Mouse (Mus musculus): Measurements from ENCODE around the gene Sec23b. TPM values are rescaled to one million over a fixed set of nuclear protein-coding genes. Genes with fewer than 3 reads are reported as not detected.

Gene Sec23b
- polyA plus RNA-seq, 1 experiment from 2014 or later, result 103 TPM

DNA sequence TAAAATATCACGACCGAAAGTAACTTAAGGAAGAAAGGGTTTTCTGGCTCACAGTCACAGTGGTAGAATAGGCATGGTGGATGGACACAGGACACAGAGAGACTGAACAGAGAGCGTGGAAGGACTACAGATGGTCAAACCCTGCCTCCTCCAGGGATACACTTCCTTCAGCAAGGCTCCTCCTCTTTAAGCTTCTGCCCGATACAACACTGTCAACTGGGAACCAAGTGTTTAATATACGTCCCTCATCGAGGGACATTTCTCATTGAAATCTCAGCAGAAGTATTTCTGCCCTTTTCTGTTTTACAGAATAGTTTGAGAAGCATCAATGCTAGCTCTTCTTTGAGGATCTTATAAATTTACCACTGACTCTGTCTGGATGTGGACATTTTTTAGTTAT, 57.9 kb downstream of the Sec23b start:
- no peak for DNase-seq (ENCODE audit: low spot score)

DNA sequence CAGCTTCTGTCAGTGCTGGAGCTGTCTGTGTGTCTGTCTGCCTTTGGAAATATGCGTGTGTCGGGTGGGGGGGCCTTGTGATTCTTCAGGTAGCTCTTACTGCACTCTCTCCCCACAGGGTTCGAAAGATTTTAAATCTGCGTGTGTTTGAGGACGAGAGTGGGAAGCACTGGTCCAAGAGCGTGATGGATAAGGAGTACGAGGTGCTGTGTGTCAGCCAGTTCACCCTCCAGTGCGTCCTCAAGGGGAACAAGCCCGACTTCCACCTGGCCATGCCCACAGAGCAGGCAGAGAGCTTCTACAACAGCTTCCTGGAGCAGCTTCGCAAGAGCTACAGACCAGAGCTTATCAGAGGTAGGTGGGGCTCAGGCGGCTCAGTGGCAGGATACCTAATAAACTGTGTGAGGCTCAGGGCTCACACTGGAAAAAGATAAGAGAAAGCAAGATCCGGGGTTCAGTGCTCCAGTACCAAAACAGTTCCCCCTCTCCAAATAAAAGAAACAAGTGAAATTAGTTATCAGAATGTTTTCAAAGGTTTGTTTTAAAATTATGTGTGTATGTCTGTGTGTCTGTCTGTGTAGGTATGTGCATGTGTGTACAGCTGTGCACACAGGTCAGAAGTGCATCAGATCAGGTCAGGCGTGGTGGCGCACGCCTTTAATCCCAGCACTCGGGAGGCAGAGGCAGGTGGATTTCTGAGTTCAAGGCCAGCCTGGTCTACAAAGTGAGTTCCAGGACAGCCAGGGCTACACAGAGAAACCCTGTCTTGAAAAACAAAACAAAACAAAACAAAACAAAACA, 61.2 kb downstream of the Sec23b start:
- DNase-seq (ENCODE audit: low spot score), result no peak
- Histone ChIP-seq H3K9ac (replicated peaks; ENCODE audit: low read length) (no peak overlapping the region), H3K36me3 (replicated peaks; ENCODE audit: control insufficient read depth, insufficient read depth, low read depth, low read length) (no peaks in the 10 kb centered on the region), H3K4me2 (ENCODE audit: low read depth, low read length) (no peak overlapping the region), H3K27ac (replicated peaks; ENCODE audit: low read depth, low read length) (no peak overlapping the region), H3K9me3 (replicated peaks; ENCODE audit: control insufficient read depth, low read length) (no peaks in the 10 kb centered on the region), H3K4me1 (ENCODE audit: control insufficient read depth, insufficient read depth, low read length) (no peaks in the 10 kb centered on the region), H3K4me3 (ENCODE audit: low read depth, low read length) (no peak overlapping the region), H3K27me3 (ENCODE audit: control insufficient read depth, insufficient read depth, low read length) (no peaks in the 10 kb centered on the region)
- WGBS, result 89% methylated on average over 16 of the region's 16 CpGs
- no peak for ATAC-seq (replicated peaks; ENCODE audit: insufficient number of reproducible peaks, low FRiP score, low TSS enrichment, low read depth)

More for the DNA sequence above, 57.9 kb downstream of the Sec23b start:
- no peak for ATAC-seq (replicated peaks; ENCODE audit: insufficient number of reproducible peaks, low FRiP score, low TSS enrichment, low read depth)
- Histone ChIP-seq H3K4me3 (ENCODE audit: low read depth, low read length) (no peak overlapping the region), H3K36me3 (replicated peaks; ENCODE audit: control insufficient read depth, insufficient read depth, low read depth, low read length) (no peaks in the 10 kb centered on the region), H3K27me3 (ENCODE audit: control insufficient read depth, insufficient read depth, low read length) (no peaks in the 10 kb centered on the region), H3K9ac (replicated peaks; ENCODE audit: low read length) (no peak overlapping the region), H3K27ac (replicated peaks; ENCODE audit: low read depth, low read length) (no peak overlapping the region), H3K4me2 (ENCODE audit: low read depth, low read length) (no peak overlapping the region), H3K4me1 (ENCODE audit: control insufficient read depth, insufficient read depth, low read length) (no peaks in the 10 kb centered on the region), H3K9me3 (replicated peaks; ENCODE audit: control insufficient read depth, low read length) (no peaks in the 10 kb centered on the region)
- 94% methylated on average over 6 of the region's 6 CpGs for WGBS

DNA sequence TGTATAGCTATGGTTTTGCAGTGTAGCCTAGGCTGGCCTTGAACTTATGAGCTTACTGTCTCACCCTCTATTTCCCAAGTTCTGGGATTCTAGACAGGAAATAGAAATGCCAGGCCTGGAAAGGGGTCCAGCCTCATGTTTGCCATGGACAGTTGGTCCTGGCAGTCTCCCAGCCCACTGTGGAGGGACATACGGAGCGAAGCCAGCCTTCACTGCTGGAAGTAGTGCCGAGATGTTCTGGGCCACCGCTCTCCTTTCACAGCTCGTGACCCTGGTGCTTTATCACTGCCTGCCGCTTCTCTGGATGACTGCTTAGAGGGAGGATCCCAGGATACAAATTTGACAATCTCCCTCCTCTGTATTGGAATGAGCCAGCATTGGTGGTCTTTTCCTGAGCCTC, 65.5 kb downstream of the Sec23b start:
- no peak overlapping the region for H3K9ac ChIP-seq (replicated peaks; ENCODE audit: low read length)
- no peaks in the 10 kb centered on the region for H3K27me3 ChIP-seq (ENCODE audit: control insufficient read depth, insufficient read depth, low read length)
- no peaks in the 10 kb centered on the region for H3K9me3 ChIP-seq (replicated peaks; ENCODE audit: control insufficient read depth, low read length)
- H3K4me2 ChIP-seq (ENCODE audit: low read depth, low read length), result no peak overlapping the region
- DNase-seq (ENCODE audit: low spot score) (no peak), ATAC-seq (replicated peaks; ENCODE audit: insufficient number of reproducible peaks, low FRiP score, low TSS enrichment, low read depth) (no peak)
- H3K4me1 ChIP-seq (ENCODE audit: control insufficient read depth, insufficient read depth, low read length), result no peaks in the 10 kb centered on the region
- H3K27ac ChIP-seq (replicated peaks; ENCODE audit: low read depth, low read length), result no peak overlapping the region
- WGBS, result 81% methylated on average over 6 of the region's 6 CpGs
- no peaks in the 10 kb centered on the region for H3K36me3 ChIP-seq (replicated peaks; ENCODE audit: control insufficient read depth, insufficient read depth, low read depth, low read length)
- no peak overlapping the region for H3K4me3 ChIP-seq (ENCODE audit: low read depth, low read length)

DNA sequence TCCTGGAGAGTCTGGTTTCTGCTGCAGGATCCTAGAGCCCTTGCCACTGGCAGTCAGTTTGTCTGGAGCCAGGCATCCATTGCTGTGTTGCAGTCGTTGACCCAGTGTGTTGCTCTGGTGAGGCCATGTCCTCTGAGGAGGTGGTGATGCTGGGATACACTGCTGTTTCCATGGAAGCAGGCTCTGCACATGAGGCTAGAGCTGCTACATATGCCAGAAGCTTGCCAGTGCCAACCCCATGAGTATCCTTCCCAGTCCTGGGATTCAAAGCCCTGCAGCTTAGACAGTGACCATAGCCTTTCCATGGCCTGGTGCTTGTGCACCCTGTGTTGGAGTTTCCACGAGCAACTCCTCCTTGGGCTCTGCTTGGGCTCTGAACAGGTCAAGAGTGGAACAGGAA, 77.5 kb downstream of the Sec23b start:
- H3K4me1 ChIP-seq (ENCODE audit: control insufficient read depth, insufficient read depth, low read length), result no peaks in the 10 kb centered on the region
- ATAC-seq (replicated peaks; ENCODE audit: insufficient number of reproducible peaks, low FRiP score, low TSS enrichment, low read depth) (0 out of 2 replicates have a peak, but pooled peaks have one; percentile 39), DNase-seq (ENCODE audit: low spot score) (no peak)
- no peaks in the 10 kb centered on the region for H3K36me3 ChIP-seq (replicated peaks; ENCODE audit: control insufficient read depth, insufficient read depth, low read depth, low read length)
- H3K27ac ChIP-seq (replicated peaks; ENCODE audit: low read depth, low read length), result no peak overlapping the region
- WGBS, result 88% methylated on average over 2 of the region's 2 CpGs
- no peaks in the 10 kb centered on the region for H3K27me3 ChIP-seq (ENCODE audit: control insufficient read depth, insufficient read depth, low read length)
- no peaks in the 10 kb centered on the region for H3K9me3 ChIP-seq (replicated peaks; ENCODE audit: control insufficient read depth, low read length)
- no peak overlapping the region for H3K4me2 ChIP-seq (ENCODE audit: low read depth, low read length)
- no peak overlapping the region for H3K4me3 ChIP-seq (ENCODE audit: low read depth, low read length)
- no peak overlapping the region for H3K9ac ChIP-seq (replicated peaks; ENCODE audit: low read length)

DNA sequence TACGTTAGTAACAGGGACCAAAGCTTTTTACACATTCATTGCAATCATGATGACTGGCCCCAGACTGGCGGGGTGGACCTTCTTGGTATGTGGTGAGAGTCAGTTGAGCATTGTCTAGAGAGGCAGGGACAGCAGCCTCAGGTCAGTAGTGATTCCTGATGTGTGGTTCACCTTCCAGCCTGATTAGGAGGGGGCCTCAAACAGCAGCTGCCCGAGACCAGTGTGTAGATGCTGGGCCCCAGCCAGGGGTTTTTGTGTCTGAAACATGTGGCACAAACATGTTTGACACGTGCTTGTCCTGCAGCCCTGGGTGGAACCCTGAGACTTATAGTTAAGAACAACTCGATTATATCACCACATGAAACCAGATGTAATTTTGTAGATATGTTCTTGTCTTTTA, 78.2 kb downstream of the Sec23b start:
- no peak for ATAC-seq (replicated peaks; ENCODE audit: insufficient number of reproducible peaks, low FRiP score, low TSS enrichment, low read depth)
- Histone ChIP-seq H3K4me2 (ENCODE audit: low read depth, low read length) (no peak overlapping the region), H3K4me3 (ENCODE audit: low read depth, low read length) (no peak overlapping the region), H3K4me1 (ENCODE audit: control insufficient read depth, insufficient read depth, low read length) (no peaks in the 10 kb centered on the region), H3K27me3 (ENCODE audit: control insufficient read depth, insufficient read depth, low read length) (no peaks in the 10 kb centered on the region), H3K27ac (replicated peaks; ENCODE audit: low read depth, low read length) (no peak overlapping the region), H3K9ac (replicated peaks; ENCODE audit: low read length) (no peak overlapping the region), H3K9me3 (replicated peaks; ENCODE audit: control insufficient read depth, low read length) (no peaks in the 10 kb centered on the region), H3K36me3 (replicated peaks; ENCODE audit: control insufficient read depth, insufficient read depth, low read depth, low read length) (no peaks in the 10 kb centered on the region)
- WGBS, result 64% methylated on average over 5 of the region's 5 CpGs
- DNase-seq (ENCODE audit: low spot score), result no peak

DNA sequence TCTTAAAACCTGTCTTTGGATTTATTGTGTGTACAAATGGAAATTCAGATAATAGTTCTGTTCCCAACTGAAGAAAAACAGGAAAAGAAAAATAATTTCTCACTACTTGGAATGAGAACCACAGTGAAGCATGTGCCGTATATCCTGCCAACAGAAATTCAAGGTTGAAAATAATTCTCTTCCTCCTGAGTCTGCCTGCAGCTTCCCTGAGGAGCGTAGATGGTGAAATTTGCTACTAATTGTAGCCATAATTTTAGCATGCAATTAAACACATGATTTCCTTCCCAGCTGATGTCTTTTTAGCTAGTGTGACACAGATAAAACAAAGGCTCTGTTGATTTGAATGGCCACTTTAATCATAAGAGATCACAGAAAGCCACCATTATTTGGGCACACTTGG, 78.7 kb downstream of the Sec23b start:
- H3K36me3 ChIP-seq (replicated peaks; ENCODE audit: control insufficient read depth, insufficient read depth, low read depth, low read length), result no peaks in the 10 kb centered on the region
- no peaks in the 10 kb centered on the region for H3K9me3 ChIP-seq (replicated peaks; ENCODE audit: control insufficient read depth, low read length)
- no peak overlapping the region for H3K27ac ChIP-seq (replicated peaks; ENCODE audit: low read depth, low read length)
- no peaks in the 10 kb centered on the region for H3K27me3 ChIP-seq (ENCODE audit: control insufficient read depth, insufficient read depth, low read length)
- H3K4me3 ChIP-seq (ENCODE audit: low read depth, low read length), result no peak overlapping the region
- H3K9ac ChIP-seq (replicated peaks; ENCODE audit: low read length), result no peak overlapping the region
- 73% methylated on average over 2 of the region's 2 CpGs for WGBS
- no peak overlapping the region for H3K4me2 ChIP-seq (ENCODE audit: low read depth, low read length)
- no peaks in the 10 kb centered on the region for H3K4me1 ChIP-seq (ENCODE audit: control insufficient read depth, insufficient read depth, low read length)
- DNase-seq (ENCODE audit: low spot score), result no peak
- ATAC-seq (replicated peaks; ENCODE audit: insufficient number of reproducible peaks, low FRiP score, low TSS enrichment, low read depth), result no peak

DNA sequence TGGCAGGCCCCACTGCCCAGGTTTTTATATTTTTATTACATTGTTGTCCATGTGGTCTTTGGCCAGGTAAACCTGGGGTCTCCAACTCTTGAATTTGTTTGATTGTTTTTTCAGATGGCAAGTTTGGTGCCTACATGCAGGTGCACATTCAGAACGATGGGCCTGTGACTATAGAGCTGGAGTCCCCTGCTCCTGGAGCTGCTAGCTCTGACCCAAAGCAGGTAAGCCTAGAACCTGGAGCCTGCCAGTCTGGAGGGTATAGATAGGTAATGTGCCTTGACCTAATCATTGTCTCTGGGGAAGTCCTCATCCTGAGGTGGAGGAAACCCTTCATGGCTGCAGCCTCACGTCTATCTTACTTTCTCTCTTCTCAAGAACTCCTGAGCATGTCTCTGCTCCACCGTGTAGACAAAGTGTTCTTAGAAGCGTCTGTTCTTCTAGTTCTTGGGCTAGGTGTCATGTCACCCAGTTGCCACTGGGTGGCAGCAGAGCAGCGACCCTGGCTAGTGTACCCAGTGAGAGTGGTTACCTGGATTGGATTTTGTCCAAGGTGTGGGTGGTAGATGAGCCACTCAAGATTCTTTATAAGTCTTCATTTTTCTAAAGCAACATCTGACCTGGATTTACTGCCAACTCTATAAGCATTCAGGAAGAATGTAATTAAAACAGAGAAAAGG, 79.8 kb downstream of the Sec23b start:
- no peak overlapping the region for H3K27ac ChIP-seq (replicated peaks; ENCODE audit: low read depth, low read length)
- H3K4me3 ChIP-seq (ENCODE audit: low read depth, low read length), result no peak overlapping the region
- WGBS, result 24% methylated on average over 5 of the region's 5 CpGs
- ATAC-seq (replicated peaks; ENCODE audit: insufficient number of reproducible peaks, low FRiP score, low TSS enrichment, low read depth) (0 out of 2 replicates have a peak, but pooled peaks have one; percentile 11), DNase-seq (ENCODE audit: low spot score) (peak; percentile 73)
- H3K4me1 ChIP-seq (ENCODE audit: control insufficient read depth, insufficient read depth, low read length), result no peaks in the 10 kb centered on the region
- H3K36me3 ChIP-seq (replicated peaks; ENCODE audit: control insufficient read depth, insufficient read depth, low read depth, low read length), result no peaks in the 10 kb centered on the region
- no peak overlapping the region for H3K4me2 ChIP-seq (ENCODE audit: low read depth, low read length)
- H3K9me3 ChIP-seq (replicated peaks; ENCODE audit: control insufficient read depth, low read length), result no peaks in the 10 kb centered on the region
- no peak overlapping the region for H3K9ac ChIP-seq (replicated peaks; ENCODE audit: low read length)
- H3K27me3 ChIP-seq (ENCODE audit: control insufficient read depth, insufficient read depth, low read length), result no peaks in the 10 kb centered on the region

DNA sequence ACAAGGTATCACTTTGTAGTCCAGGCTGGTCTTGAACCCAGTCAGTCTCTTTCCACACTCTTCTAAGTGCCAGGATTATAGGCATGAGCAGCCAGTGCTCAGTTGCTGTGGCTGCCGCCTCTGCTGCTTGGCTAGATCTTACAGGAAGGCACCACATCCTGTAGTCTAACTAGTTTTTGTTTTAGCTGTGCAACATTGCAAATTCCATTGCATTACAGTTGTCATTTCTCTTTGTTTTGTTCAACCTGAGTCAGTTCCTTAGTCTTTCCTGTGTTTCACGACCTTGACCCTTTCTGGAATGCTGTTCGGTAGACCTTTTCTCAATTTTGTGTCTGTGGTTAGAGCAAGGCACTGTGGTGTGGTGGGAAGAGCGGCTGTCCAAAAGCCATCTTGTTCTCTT, 81.2 kb downstream of the Sec23b start:
- no peak overlapping the region for H3K27ac ChIP-seq (replicated peaks; ENCODE audit: low read depth, low read length)
- ATAC-seq (replicated peaks; ENCODE audit: insufficient number of reproducible peaks, low FRiP score, low TSS enrichment, low read depth) (no peak), DNase-seq (ENCODE audit: low spot score) (no peak)
- H3K4me1 ChIP-seq (ENCODE audit: control insufficient read depth, insufficient read depth, low read length), result no peaks in the 10 kb centered on the region
- no peak overlapping the region for H3K4me3 ChIP-seq (ENCODE audit: low read depth, low read length)
- no peaks in the 10 kb centered on the region for H3K9me3 ChIP-seq (replicated peaks; ENCODE audit: control insufficient read depth, low read length)
- H3K36me3 ChIP-seq (replicated peaks; ENCODE audit: control insufficient read depth, insufficient read depth, low read depth, low read length), result no peaks in the 10 kb centered on the region
- no peak overlapping the region for H3K4me2 ChIP-seq (ENCODE audit: low read depth, low read length)
- WGBS, result 80% methylated on average over 4 of the region's 4 CpGs
- no peak overlapping the region for H3K9ac ChIP-seq (replicated peaks; ENCODE audit: low read length)
- H3K27me3 ChIP-seq (ENCODE audit: control insufficient read depth, insufficient read depth, low read length), result no peaks in the 10 kb centered on the region

Data from embryonic facial prominence, embryonic 11.5 days (tissue).